Mouse (Mus musculus): Measurements from ENCODE around the gene Map3k20. TPM values are rescaled to one million over a fixed set of nuclear protein-coding genes. Genes with fewer than 3 reads are reported as not detected.

Gene Map3k20
- polyA plus RNA-seq, 1 experiment from 2014 or later, result 8.6 TPM

DNA sequence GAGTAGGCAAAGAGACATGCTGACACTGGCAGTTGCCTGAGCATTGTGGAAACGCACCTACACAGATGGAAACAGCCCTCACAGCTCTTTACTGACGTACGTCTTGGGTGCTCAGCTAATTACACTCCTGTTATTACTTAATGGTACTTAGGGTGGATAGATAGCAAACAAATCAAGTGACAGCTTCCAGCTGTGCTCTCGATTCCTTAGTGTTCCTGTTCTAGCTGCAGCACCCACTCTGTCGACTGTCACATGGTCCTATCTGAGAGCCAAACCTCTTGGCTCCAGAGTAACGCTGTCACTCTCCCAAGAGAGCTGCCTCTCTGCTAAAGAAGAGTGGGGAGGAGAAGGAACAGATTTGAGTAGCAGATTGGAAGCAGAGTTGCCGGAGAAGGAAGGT, 80.5 kb downstream of the Map3k20 start:
- no peak overlapping the region for H3K9ac ChIP-seq (replicated peaks)
- peaks cover 5% of the 10 kb centered on the region; the same call in 1 of the 2 replicates for H3K4me1 ChIP-seq
- WGBS, result 83% methylated on average over 7 of the region's 7 CpGs
- H3K4me2 ChIP-seq (replicated peaks), result no peak overlapping the region
- no peak overlapping the region for H3K27ac ChIP-seq (replicated peaks)
- H3K36me3 ChIP-seq, result no peaks in the 10 kb centered on the region
- no peaks in the 10 kb centered on the region for H3K9me3 ChIP-seq
- no peaks in the 10 kb centered on the region for H3K27me3 ChIP-seq
- ATAC-seq (ENCODE audit: low FRiP score, low read depth), result no peak
- no peak overlapping the region for H3K4me3 ChIP-seq

DNA sequence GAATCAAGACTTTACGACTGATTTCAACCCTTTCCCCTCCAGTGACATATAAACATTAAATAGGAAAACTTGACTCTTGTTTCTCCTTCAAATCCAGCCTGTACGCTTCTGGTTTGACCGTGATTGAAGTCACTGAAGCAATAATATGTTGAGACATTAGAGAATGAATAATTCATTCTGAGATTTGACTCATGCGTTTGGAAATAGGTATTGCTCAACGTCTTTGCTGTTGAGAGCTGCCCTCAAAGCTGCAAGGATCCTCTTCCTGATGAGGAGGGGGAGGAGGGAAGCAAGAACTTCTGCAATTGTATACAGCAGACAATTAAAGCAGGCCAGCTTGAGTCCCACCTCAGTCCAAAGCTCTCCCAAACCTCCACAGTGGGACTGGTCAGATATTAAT, 81.1 kb downstream of the Map3k20 start:
- H3K27me3 ChIP-seq, result no peaks in the 10 kb centered on the region
- no peak for ATAC-seq (ENCODE audit: low FRiP score, low read depth)
- H3K9me3 ChIP-seq, result no peaks in the 10 kb centered on the region
- no peak overlapping the region for H3K27ac ChIP-seq (replicated peaks)
- H3K4me1 ChIP-seq, result peaks cover 3% of the 10 kb centered on the region; the same call in 1 of the 2 replicates
- 85% methylated on average over 5 of the region's 5 CpGs for WGBS
- no peaks in the 10 kb centered on the region for H3K36me3 ChIP-seq
- H3K4me3 ChIP-seq, result no peak overlapping the region
- no peak overlapping the region for H3K4me2 ChIP-seq (replicated peaks)
- no peak overlapping the region for H3K9ac ChIP-seq (replicated peaks)

DNA sequence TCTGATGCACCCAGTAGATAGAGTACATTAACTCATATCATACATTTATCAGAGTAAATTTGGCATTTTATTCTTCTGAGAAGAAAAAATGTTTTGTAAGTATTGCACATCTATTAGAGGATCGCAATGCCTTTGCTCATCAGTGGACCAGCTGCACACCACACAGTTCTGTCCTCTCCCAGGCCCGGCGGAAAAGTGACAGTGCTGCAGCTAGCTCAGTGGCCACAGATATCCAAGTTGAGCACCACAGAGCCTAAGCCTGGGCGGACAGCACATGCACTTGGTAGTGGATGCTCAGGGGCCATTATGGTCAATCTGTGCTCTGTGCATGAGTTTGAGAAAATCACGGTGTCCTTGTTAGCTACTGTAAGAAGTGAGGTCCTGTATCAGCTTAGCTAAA, 82.4 kb downstream of the Map3k20 start:
- Histone ChIP-seq H3K4me2 (replicated peaks) (no peak overlapping the region), H3K27ac (replicated peaks) (no peak overlapping the region), H3K36me3 (no peaks in the 10 kb centered on the region), H3K9ac (replicated peaks) (no peak overlapping the region), H3K4me1 (no peaks in the 10 kb centered on the region), H3K9me3 (no peaks in the 10 kb centered on the region), H3K4me3 (no peak overlapping the region), H3K27me3 (no peaks in the 10 kb centered on the region)
- 92% methylated on average over 5 of the region's 5 CpGs for WGBS
- ATAC-seq (ENCODE audit: low FRiP score, low read depth), result no peak

DNA sequence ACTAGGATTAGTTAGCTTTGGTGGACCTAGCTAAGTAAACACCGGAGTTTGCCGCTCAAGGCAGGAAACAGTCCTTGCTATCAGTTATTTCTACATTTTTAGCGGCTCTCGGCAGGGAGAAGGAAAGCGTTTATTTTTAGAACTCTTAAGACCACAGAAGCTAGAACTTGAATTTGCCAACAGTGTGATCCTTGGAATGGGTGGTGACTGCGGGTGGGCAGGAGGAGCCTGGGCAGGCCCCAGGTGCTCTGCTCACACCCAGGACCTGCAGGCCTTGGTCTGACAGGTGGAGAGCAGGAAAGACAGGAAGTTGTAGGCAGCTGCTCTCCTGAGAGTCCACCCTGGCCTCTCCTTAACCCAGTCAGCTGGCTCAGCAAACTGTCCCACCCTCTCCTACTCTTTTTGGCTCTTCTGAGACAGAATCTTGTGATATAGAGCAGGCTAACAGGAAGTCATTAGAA, 83.7 kb downstream of the Map3k20 start:
- WGBS, result 81% methylated on average over 6 of the region's 6 CpGs
- H3K4me2 ChIP-seq (replicated peaks), result no peak overlapping the region
- H3K4me1 ChIP-seq, result no peaks in the 10 kb centered on the region
- ATAC-seq (ENCODE audit: low FRiP score, low read depth), result no peak
- no peaks in the 10 kb centered on the region for H3K9me3 ChIP-seq
- no peak overlapping the region for H3K9ac ChIP-seq (replicated peaks)
- H3K27me3 ChIP-seq, result no peaks in the 10 kb centered on the region
- H3K36me3 ChIP-seq, result no peaks in the 10 kb centered on the region
- no peak overlapping the region for H3K4me3 ChIP-seq
- H3K27ac ChIP-seq (replicated peaks), result no peak overlapping the region

DNA sequence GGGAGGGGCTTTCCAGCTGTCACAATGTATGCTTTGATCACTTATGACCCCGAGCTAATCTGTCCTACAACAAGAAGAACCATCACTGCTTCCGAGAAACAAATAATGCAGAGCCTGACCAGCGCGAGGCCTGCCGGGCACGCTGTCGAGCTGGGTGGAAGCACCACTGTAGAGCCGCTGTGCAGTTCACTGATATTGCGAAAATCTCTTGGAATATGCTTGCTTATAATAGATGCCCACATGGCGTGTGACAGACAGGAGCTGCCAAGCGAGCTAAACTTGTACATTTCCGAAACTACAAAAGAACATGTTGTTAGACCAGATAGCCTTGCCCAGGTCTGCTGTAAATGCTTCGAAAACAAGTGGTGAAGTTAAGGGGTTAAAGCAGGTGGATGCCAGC, 86.7 kb downstream of the Map3k20 start:
- Histone ChIP-seq H3K4me1 (no peaks in the 10 kb centered on the region), H3K4me3 (no peak overlapping the region), H3K27ac (replicated peaks) (no peak overlapping the region), H3K27me3 (no peaks in the 10 kb centered on the region), H3K4me2 (replicated peaks) (no peak overlapping the region), H3K9ac (replicated peaks) (no peak overlapping the region), H3K9me3 (no peaks in the 10 kb centered on the region), H3K36me3 (no peaks in the 10 kb centered on the region)
- ATAC-seq (ENCODE audit: low FRiP score, low read depth), result no peak
- 87% methylated on average over 13 of the region's 13 CpGs for WGBS

DNA sequence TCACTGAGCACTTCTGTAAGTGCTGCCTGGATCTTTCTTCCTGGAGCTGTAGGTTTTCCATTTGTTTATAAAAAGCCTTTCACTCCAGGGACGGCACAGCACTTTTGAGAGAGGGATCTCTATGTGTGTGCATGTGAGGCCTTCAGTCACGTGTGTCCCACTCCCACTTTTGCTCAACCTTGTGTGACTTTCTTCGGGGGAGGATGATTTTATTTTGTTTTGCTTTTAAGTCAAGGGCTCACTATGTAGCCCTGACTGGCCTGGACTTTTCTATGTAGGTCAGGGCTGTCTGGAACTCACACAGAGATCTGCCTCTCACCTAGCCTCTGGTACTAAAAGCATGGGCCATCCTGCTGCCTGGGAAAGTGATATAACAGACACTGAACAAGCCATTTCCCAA, 88.6 kb downstream of the Map3k20 start:
- 81% methylated on average over 3 of the region's 3 CpGs for WGBS
- H3K4me3 ChIP-seq, result no peak overlapping the region
- no peaks in the 10 kb centered on the region for H3K9me3 ChIP-seq
- no peak for ATAC-seq (ENCODE audit: low FRiP score, low read depth)
- no peak overlapping the region for H3K4me2 ChIP-seq (replicated peaks)
- no peaks in the 10 kb centered on the region for H3K27me3 ChIP-seq
- H3K9ac ChIP-seq (replicated peaks), result no peak overlapping the region
- no peak overlapping the region for H3K27ac ChIP-seq (replicated peaks)
- no peaks in the 10 kb centered on the region for H3K4me1 ChIP-seq
- H3K36me3 ChIP-seq, result no peaks in the 10 kb centered on the region

DNA sequence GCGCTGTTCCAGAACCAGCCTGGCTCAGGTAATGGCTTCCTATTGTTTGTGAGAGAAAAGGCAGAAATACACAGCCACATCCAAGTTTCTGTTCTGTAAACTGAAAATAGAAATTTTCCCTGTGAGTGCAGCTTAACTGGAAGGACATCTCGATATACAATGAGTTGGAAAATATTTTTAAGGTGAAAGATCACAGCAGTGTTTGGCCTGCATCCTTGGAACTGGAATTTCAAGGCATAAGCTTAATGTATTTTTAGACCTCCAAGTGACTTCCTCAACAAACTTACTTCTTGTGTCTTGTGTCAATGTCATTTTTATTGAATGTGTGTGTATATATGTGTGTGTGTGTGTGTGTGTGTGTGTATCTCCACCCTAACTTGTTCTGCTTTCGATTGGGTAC, 90.4 kb downstream of the Map3k20 start:
- H3K27me3 ChIP-seq, result no peaks in the 10 kb centered on the region
- H3K9me3 ChIP-seq, result no peaks in the 10 kb centered on the region
- H3K27ac ChIP-seq (replicated peaks), result no peak overlapping the region
- 89% methylated on average over 3 of the region's 3 CpGs for WGBS
- no peaks in the 10 kb centered on the region for H3K36me3 ChIP-seq
- H3K4me2 ChIP-seq (replicated peaks), result no peak overlapping the region
- no peaks in the 10 kb centered on the region for H3K4me1 ChIP-seq
- H3K4me3 ChIP-seq, result no peak overlapping the region
- no peak overlapping the region for H3K9ac ChIP-seq (replicated peaks)
- ATAC-seq (ENCODE audit: low FRiP score, low read depth), result no peak

DNA sequence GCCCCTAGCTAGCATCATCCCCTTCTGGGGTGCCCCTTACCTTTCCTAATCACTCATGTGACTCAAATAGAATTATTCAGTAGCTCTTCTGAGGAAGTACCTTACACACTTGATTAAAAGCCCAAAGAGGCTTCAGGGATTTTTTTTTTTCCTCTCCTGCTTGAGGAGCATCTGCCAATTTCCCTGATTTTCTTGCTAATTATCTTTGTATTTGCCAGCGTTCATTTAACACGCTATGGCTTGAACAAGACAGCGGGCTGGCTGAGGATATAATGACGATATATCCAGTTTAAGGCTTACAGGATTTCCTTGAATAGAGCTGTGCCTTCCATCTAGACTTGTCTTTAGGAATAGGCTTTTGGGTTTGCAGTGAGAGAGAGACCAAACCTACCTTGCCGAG, 91.5 kb downstream of the Map3k20 start:
- Histone ChIP-seq H3K4me2 (replicated peaks) (no peak overlapping the region), H3K27me3 (no peaks in the 10 kb centered on the region), H3K4me1 (no peaks in the 10 kb centered on the region), H3K4me3 (no peak overlapping the region), H3K27ac (replicated peaks) (no peak overlapping the region), H3K36me3 (no peaks in the 10 kb centered on the region), H3K9ac (replicated peaks) (no peak overlapping the region), H3K9me3 (no peaks in the 10 kb centered on the region)
- WGBS, result 91% methylated on average over 5 of the region's 5 CpGs
- no peak for ATAC-seq (ENCODE audit: low FRiP score, low read depth)

DNA sequence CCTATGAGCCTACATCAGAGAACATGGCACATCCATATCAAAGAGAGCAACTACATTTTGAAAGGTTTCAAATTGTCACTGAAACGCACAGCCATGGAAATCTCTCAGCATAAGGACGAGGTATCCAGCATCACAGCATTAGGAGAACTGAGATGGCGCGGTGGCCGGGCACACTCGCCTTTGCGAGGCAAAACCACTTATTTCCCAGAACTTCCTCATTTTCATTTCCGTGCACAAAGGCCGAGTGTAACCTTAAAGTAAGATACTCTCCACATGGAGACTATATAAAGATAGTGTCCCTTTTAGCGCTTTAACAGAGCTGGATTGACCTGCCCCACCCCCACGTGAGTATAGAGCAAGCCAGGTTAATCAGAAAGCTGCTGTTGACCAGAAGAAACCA, 94.0 kb downstream of the Map3k20 start:
- H3K27me3 ChIP-seq, result no peaks in the 10 kb centered on the region
- H3K4me1 ChIP-seq, result no peaks in the 10 kb centered on the region
- no peak overlapping the region for H3K4me3 ChIP-seq
- H3K27ac ChIP-seq (replicated peaks), result no peak overlapping the region
- 92% methylated on average over 11 of the region's 11 CpGs for WGBS
- H3K9ac ChIP-seq (replicated peaks), result no peak overlapping the region
- H3K36me3 ChIP-seq, result no peaks in the 10 kb centered on the region
- no peak for ATAC-seq (ENCODE audit: low FRiP score, low read depth)
- H3K9me3 ChIP-seq, result no peaks in the 10 kb centered on the region
- H3K4me2 ChIP-seq (replicated peaks), result no peak overlapping the region

DNA sequence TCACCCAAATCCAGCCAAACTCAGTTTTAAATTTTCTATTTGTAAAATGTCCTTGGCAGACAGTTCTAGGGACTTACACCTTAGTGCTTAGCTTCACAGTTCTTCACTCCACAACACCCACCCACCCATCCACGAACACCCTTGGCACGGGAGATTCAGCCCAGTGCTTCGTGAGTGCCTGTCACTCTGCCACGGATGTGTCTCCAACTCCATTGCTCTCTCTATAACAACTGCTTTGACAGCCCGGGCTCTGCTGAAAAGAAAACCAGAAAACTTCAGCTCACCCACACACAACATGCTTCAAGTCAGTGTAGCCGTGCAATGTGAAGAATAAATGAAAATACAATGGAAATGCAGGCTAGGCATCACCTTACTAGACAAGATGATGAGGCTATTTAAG, 97.2 kb downstream of the Map3k20 start:
- Histone ChIP-seq H3K4me2 (replicated peaks) (no peak overlapping the region), H3K36me3 (no peaks in the 10 kb centered on the region), H3K4me1 (no peaks in the 10 kb centered on the region), H3K27me3 (no peaks in the 10 kb centered on the region), H3K9ac (replicated peaks) (no peak overlapping the region), H3K9me3 (no peaks in the 10 kb centered on the region), H3K27ac (replicated peaks) (no peak overlapping the region), H3K4me3 (no peak overlapping the region)
- ATAC-seq (ENCODE audit: low FRiP score, low read depth), result no peak
- 91% methylated on average over 6 of the region's 6 CpGs for WGBS

DNA sequence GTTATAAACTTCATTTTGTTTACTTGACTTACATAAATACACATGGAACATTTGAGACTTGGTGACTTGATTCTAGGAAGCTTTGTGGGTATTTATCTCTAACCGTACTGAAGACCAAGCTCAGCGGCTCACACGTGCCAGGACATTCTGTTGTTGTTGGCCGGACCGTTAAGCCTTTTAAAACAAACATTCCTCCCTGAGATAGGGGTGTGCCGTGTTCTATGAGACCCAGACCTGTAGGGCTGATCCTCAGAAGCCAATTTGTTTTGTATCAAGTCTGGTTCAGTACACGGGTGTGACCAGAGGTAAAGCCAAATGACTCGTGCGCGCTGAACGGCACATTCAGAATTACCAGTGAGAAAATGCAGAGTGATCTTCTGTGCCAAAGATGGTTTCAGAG, 97.9 kb downstream of the Map3k20 start:
- no peak overlapping the region for H3K9ac ChIP-seq (replicated peaks)
- no peak overlapping the region for H3K27ac ChIP-seq (replicated peaks)
- H3K4me2 ChIP-seq (replicated peaks), result no peak overlapping the region
- ATAC-seq (ENCODE audit: low FRiP score, low read depth), result no peak
- no peaks in the 10 kb centered on the region for H3K27me3 ChIP-seq
- no peaks in the 10 kb centered on the region for H3K4me1 ChIP-seq
- no peaks in the 10 kb centered on the region for H3K9me3 ChIP-seq
- no peak overlapping the region for H3K4me3 ChIP-seq
- H3K36me3 ChIP-seq, result no peaks in the 10 kb centered on the region
- WGBS, result 71% methylated on average over 11 of the region's 11 CpGs

DNA sequence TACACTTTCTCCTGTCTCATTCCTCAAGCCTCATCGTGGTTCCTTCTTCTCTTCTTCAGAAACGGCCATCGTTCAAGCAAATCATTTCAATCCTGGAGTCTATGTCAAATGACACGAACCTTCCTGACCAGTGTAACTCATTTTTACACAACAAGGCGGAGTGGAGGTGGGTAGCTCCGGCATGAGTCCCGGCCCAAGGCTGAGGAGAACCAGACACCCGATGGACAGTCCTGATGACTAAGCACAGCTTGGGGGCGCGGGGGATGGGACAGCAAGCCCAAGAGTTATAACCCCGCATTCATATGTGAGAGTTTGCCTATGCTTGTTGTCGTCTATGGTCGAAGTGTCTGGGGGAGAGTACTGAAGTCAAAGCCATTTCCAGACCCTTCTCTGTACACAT, 104.0 kb downstream of the Map3k20 start:
- no peak overlapping the region for H3K4me2 ChIP-seq (replicated peaks)
- no peak overlapping the region for H3K27ac ChIP-seq (replicated peaks)
- 88% methylated on average over 13 of the region's 13 CpGs for WGBS
- H3K9me3 ChIP-seq, result no peaks in the 10 kb centered on the region
- H3K4me1 ChIP-seq, result peaks cover 8% of the 10 kb centered on the region; the same call in 1 of the 2 replicates
- ATAC-seq (ENCODE audit: low FRiP score, low read depth), result no peak
- H3K27me3 ChIP-seq, result no peaks in the 10 kb centered on the region
- H3K36me3 ChIP-seq, result no peaks in the 10 kb centered on the region
- H3K9ac ChIP-seq (replicated peaks), result no peak overlapping the region
- H3K4me3 ChIP-seq, result no peak overlapping the region

DNA sequence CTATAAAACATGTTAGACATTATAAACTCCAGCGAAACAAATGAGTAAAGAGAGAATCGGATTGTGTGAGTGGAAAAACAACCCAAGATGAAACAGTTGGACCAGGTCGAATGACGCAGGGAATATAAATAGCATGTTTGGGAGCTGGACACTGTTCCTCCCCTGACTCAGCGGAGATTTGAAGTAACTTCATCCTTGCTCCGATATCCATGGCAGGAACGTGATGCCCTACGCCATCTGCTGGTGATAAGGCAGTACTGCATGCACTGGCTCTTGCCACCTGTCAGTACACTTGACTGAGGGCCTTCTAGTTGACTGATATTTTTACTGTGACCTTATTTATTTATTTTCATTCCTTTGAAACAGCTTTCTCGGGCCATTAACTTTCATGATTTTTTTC, 104.5 kb downstream of the Map3k20 start:
- Histone ChIP-seq H3K9me3 (no peaks in the 10 kb centered on the region), H3K4me3 (no peak overlapping the region), H3K4me2 (replicated peaks) (no peak overlapping the region), H3K36me3 (no peaks in the 10 kb centered on the region), H3K4me1 (peaks cover 8% of the 10 kb centered on the region; the same call in 1 of the 2 replicates), H3K9ac (replicated peaks) (no peak overlapping the region), H3K27me3 (no peaks in the 10 kb centered on the region), H3K27ac (replicated peaks) (no peak overlapping the region)
- WGBS, result 24% methylated on average over 9 of the region's 9 CpGs
- ATAC-seq (ENCODE audit: low FRiP score, low read depth), result no peak
